Mouse (Mus musculus) layer of hippocampus, adult 2 months (tissue): ENCODE measurements around the gene Glyr1. TPM values are rescaled to one million over a fixed set of nuclear protein-coding genes. Genes with fewer than 3 reads are reported as not detected.

Experiments used
- DNase-seq, 2 experiments: peaks; one replicate each; pipeline ENCODE4 v3.0.0; 2022; ENCODE audit warnings: low spot score in 2 of 2
- H3K27ac ChIP-seq: fragments of 200-600 bp; 2 replicates; pipeline ENCODE4 v1.8.1; 2022
- H3K4me3 ChIP-seq: fragments of 200-600 bp; 2 replicates; pipeline ENCODE4 v1.8.1; 2022; ENCODE audit warnings: mild to moderate bottlenecking
- CTCF ChIP-seq: fragments of 200-600 bp; conservative IDR thresholded peaks from 2 replicates; pipeline ENCODE4 v1.8.1; 2022; ENCODE audit warnings: antibody characterized with exemption, mild to moderate bottlenecking, moderate library complexity
- total RNA-seq, 2 experiments: library from RNA; stranded (reverse); gene quantifications; 2 replicates each; pipeline ENCODE4 v1.2.3; 2021

Glyr1 gene
- total RNA-seq, 2 experiments from 2014 or later: 144 TPM

- H3K4me3 ChIP-seq: no peak overlapping the region
- no peak for DNase-seq
- TF ChIP-seq CTCF: no peak
- no peak overlapping the region for H3K27ac ChIP-seq
Measured at GRCm38 (mm10) chr16:5045322-5045721, 4.3 kb downstream of the Glyr1 start.

- no peak for TF ChIP-seq CTCF
- Histone ChIP-seq H3K27ac (peak overlapping the region; percentile 23; the same call in 1 of the 2 replicates), H3K4me3 (no peak overlapping the region)
- peak in 1 of 2 experiments; percentile 23 for DNase-seq
Measured at GRCm38 (mm10) chr16:5036649-5037234, 12.9 kb downstream of the Glyr1 start.

DNA sequence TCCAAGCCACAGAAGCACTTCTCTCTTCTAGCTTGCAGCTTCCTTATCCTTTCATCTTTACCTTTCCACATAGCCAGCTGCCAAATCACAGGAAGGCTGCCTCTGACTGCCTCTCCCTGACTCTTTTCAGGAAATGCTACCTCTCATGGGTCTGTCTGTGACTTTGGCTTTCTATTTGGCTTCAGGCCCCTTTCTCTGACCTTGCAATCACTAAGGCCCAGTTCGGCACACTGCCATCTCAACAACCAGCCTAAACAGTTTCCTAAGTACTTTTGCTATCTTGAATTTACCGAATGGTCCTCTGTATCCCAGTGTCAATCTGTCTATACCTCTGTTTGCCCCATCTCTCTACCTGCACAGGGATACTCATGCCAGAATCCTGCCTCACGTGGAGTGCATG is 14.1 kb downstream of the Glyr1 start:
- TF ChIP-seq CTCF: no peak
- Histone ChIP-seq H3K4me3 (no peak overlapping the region), H3K27ac (no peak overlapping the region)
- no peak for DNase-seq

DNA sequence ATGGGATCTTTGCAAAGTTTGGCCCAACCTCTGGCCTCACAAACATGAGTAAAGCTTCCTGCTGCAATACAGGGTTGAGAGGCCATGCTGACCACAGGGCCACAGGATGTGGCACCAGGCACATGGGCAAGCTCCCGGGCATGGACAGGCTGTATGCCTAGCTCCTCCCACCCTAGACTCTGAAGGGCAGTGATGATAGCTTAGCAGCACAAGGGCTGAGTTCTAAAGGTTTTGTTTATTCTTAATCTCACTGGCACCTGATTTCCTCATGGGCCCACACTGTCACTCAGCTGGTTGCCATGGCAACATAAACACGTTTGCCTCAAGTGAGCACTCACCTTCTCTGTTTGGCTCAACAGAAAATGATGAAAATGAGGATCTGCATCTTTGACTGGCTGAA is 19.8 kb downstream of the Glyr1 start:
- no peak overlapping the region for H3K4me3 ChIP-seq
- no peak overlapping the region for H3K27ac ChIP-seq
- no peak for DNase-seq
- TF ChIP-seq CTCF: no peak

DNA sequence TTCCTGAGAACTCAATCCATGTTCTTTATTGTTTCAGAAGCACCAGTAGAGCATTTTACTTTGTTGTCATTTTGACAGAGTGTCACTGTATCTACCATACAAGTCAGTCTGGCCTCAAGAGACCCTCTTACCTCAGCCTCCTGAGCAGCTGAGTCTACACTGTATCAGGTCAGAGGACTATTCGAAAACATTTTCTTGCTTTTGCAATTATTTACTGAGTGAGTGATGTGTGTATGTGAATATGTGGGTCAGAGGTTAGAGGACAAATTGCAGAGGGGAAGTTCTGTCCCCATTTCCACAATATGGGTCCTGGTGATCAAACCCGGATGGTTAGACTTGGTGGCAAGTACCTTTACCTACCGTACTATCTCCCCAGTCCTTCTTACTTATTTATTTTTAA is 25.6 kb downstream of the Glyr1 start:
- no peak for DNase-seq
- no peak for TF ChIP-seq CTCF
- no peak overlapping the region for H3K4me3 ChIP-seq
- H3K27ac ChIP-seq: no peak overlapping the region

DNA sequence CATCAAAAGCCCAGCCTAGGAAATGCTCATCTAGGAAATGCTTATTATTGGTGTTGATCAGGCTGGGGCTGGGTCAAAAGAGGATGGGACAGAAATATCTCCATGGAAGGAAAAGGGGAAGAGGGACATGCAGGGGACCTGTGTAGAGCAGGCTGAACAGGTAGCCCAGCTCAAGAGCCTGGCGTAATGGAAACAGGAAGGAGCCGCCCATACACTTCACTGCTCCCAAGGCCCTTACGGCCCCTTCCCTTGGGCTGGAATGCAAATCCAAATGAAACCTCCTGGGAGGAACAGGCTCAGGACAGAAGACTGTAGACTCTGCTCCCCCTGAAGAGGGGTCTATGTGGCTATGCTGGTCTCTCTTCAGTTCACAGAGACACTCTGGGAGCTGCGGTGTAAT is 35.1 kb downstream of the Glyr1 start:
- no peak overlapping the region for H3K4me3 ChIP-seq
- TF ChIP-seq CTCF: no peak
- no peak for DNase-seq
- H3K27ac ChIP-seq: no peak overlapping the region

GRCm38 (mm10) chr16:5013054-5013838 is 36.4 kb downstream of the Glyr1 start, which contains the start of gene Rogdi:
Gene Rogdi, minus strand, starts transcription at chr16:5013553.
- TF ChIP-seq CTCF: peak; percentile 39
- Histone ChIP-seq H3K4me3 (peak within 1 kb of the TSS; percentile 93), H3K27ac (peak within 1 kb of the TSS; percentile 95)
- DNase-seq: peak; percentile 97 to 99

GRCm38 (mm10) chr16:5012036-5013005 is 37.3 kb downstream of the Glyr1 start:
- peak in 1 of 2 experiments; percentile 25 for DNase-seq
- no peak for TF ChIP-seq CTCF
- H3K27ac ChIP-seq: peak overlapping the region; percentile 95

DNA sequence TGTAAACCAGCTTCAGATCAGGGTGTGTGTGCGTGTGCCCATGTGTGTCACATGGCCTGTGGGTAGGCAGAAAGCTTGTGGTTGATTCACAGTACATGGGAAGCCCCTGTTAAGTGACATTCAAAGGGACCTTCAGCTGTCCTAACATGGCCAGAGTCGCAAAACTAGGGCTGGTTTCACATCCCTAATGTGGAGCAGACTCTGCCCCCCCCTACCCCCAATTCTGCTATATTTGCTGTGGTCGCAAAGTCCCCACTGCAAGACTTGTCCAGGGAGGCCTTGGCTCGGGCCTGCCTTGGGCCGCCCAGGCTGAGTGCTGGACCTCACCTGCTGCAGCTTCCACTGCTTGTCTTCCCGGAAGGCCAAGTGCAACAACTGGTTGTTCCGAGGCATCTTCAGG is 38.4 kb downstream of the Glyr1 start:
- no peak for DNase-seq
- H3K4me3 ChIP-seq: peak overlapping the region; percentile 21
- no peak for TF ChIP-seq CTCF
- peak overlapping the region; percentile 79 for H3K27ac ChIP-seq

More at GRCm38 (mm10) chr16:5012036-5013005, 37.3 kb downstream of the Glyr1 start:
- peak overlapping the region; percentile 93 for H3K4me3 ChIP-seq

- Histone ChIP-seq H3K4me3 (peak overlapping the region; percentile 21), H3K27ac (peak overlapping the region; percentile 79)
- TF ChIP-seq CTCF: no peak
- no peak for DNase-seq
Measured at GRCm38 (mm10) chr16:5010371-5010935, 39.2 kb downstream of the Glyr1 start.

DNA sequence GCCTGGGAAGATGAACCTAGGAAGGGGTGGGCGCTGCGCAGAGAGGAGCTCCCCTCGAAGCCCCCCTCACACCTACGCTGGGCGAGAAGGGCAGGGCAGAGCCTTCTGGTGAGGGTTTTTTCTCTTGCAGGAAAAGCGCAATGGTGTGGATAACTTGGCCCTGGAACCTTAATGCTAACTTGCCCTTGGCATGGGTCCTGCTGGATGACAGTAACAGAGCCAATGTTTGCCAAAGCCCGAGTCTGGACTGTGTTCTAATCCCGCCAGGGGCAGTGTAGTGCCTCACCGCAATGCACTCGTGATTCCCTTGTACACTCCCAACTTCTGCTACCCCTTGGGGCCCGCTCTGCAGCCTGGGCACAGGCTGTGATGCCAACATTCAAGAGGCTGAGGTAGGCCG is 41.6 kb downstream of the Glyr1 start:
- no peak overlapping the region for H3K27ac ChIP-seq
- DNase-seq: no peak
- no peak overlapping the region for H3K4me3 ChIP-seq
- no peak for TF ChIP-seq CTCF

DNA sequence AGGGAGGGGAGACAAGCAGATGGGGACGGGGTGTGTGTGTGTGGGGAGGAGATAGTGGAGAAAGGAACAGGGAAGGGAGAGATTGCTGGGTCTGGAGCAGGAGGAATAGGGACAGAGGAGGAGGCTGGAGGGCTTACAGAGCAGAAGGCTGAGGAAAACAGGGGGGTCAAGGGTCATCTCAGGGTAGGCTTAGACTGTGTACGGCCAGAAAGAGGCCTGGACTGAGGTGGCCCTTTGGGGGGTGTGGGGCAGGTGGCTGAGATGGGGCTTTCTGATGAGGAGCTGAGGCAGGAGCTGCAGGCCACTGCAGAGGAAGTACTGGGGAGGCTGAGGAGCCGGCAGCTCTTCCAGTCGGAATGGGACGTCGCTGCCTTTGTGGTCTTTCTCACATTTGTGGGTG is 42.2 kb downstream of the Glyr1 start:
- H3K27ac ChIP-seq: no peak overlapping the region
- TF ChIP-seq CTCF: no peak
- no peak for DNase-seq
- no peak overlapping the region for H3K4me3 ChIP-seq
